Mouse (Mus musculus): ENCODE data around the gene Clic6. TPM values are rescaled to one million over a fixed set of nuclear protein-coding genes. Genes with fewer than 3 reads are reported as not detected.
A peak's percentile ranks its signal among the peaks of the same experiment; 100 is the strongest.

Gene Clic6
- total and polyA plus RNA-seq, 3 experiments = not detected

DNA sequence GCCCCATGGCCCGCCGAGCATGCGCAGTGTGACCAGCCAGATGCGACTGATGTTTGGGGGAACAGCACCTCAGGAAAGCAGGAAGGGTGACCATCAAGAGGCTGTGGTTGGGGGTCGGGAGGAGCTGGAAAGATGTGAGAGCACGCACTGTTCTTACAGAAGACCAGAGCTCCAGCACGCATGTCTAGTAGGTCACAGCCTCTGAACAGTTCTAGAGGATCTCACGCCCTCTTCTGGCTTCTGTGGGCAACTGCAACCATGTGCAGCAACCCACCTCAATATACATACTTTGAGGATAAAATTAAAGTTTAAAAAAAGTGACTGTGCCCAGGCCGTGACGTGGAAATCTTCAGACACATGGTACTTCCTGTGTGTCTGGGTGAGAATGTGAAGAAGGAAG, 40.2 kb upstream of the Clic6 start:
- H3K27me3 ChIP-seq (ENCODE audit: control insufficient read depth in 1 of 2, insufficient read depth in 2 of 2, low read length in 2 of 2) = no peaks in the 10 kb centered on the region
- no peaks in the 10 kb centered on the region for H3K79me2 ChIP-seq (ENCODE audit: control insufficient read depth, insufficient read depth, low read length, poor library complexity)
- TF ChIP-seq TCF12 (IDR thresholded peaks at IDR 0.05; ENCODE audit: low read depth, low read length) (no peak), USF2 (IDR thresholded peaks at IDR 0.05; ENCODE audit: borderline replicate concordance in 1 of 2, insufficient read depth in 1 of 2, low read depth in 1 of 2, low read length in 2 of 2) (no peak), E2F4 (IDR thresholded peaks at IDR 0.05; ENCODE audit: borderline replicate concordance, low read depth, low read length) (no peak), CTCF (IDR thresholded peaks at IDR 0.05 in 2 of 3, conservative IDR thresholded peaks at IDR 0.05 in 1 of 3; ENCODE audit: control insufficient read depth in 1 of 3, insufficient read depth in 1 of 3, low read depth in 2 of 3, low read length in 3 of 3, poor library complexity in 1 of 3, severe bottlenecking in 1 of 3) (peak; percentile 64 to 74 (median 65)), CHD2 (IDR thresholded peaks at IDR 0.05; ENCODE audit: low read length) (no peak), ZMIZ1 (IDR thresholded peaks at IDR 0.05; ENCODE audit: low read depth, low read length) (no peak), RAD21 (IDR thresholded peaks at IDR 0.05; ENCODE audit: low read depth, low read length) (peak; percentile 71), RCOR1 (IDR thresholded peaks at IDR 0.05; ENCODE audit: low read depth, low read length) (no peak), POLR2AphosphoS5 (IDR thresholded peaks at IDR 0.05; ENCODE audit: borderline replicate concordance, low read depth, low read length) (no peak), NELFE (IDR thresholded peaks at IDR 0.05; ENCODE audit: low read depth, low read length) (no peak), ETS1 (IDR thresholded peaks at IDR 0.05; ENCODE audit: low read depth, low read length) (no peak), ZKSCAN1 (IDR thresholded peaks at IDR 0.05; ENCODE audit: low read depth, low read length) (no peak), SIN3A (IDR thresholded peaks at IDR 0.05; ENCODE audit: low read length) (no peak), ZNF384 (IDR thresholded peaks at IDR 0.05; ENCODE audit: low read depth, low read length) (no peak), MAZ (IDR thresholded peaks at IDR 0.05; ENCODE audit: low read depth, low read length) (no peak), GATA1 (IDR thresholded peaks at IDR 0.05; ENCODE audit: low read depth, low read length) (no peak), ELF1 (IDR thresholded peaks at IDR 0.05; ENCODE audit: low read depth, low read length) (no peak), CHD1 (IDR thresholded peaks at IDR 0.05; ENCODE audit: low read depth, low read length) (no peak), KAT2A (conservative IDR thresholded peaks at IDR 0.05; ENCODE audit: low read depth, low read length) (no peak), POLR2A (IDR thresholded peaks at IDR 0.05; ENCODE audit: control insufficient read depth in 1 of 2, insufficient read depth in 1 of 2, low read depth in 1 of 2, low read length in 2 of 2, poor library complexity in 1 of 2) (no peak), MYB (IDR thresholded peaks at IDR 0.05; ENCODE audit: low read depth, low read length) (no peak), BHLHE40 (IDR thresholded peaks at IDR 0.05; ENCODE audit: borderline replicate concordance, low read depth, low read length) (no peak), TBP (IDR thresholded peaks at IDR 0.05; ENCODE audit: low read depth, low read length) (no peak), POLR2AphosphoS2 (IDR thresholded peaks at IDR 0.05; ENCODE audit: low read length) (no peak), HCFC1 (IDR thresholded peaks at IDR 0.05; ENCODE audit: low read depth, low read length) (no peak), EP300 (IDR thresholded peaks at IDR 0.05; ENCODE audit: low read depth in 1 of 2, low read length in 2 of 2) (no peak), JUND (IDR thresholded peaks at IDR 0.05; ENCODE audit: low read depth, low read length) (no peak), MEF2A (IDR thresholded peaks at IDR 0.05; ENCODE audit: extremely low read depth, insufficient replicate concordance, low read depth, low read length, poor library complexity, severe bottlenecking) (no peak), MAFK (IDR thresholded peaks at IDR 0.05; ENCODE audit: borderline replicate concordance, low read depth, low read length) (no peak), SMC3 (IDR thresholded peaks at IDR 0.05; ENCODE audit: low read depth, low read length) (peak; percentile 71), UBTF (IDR thresholded peaks at IDR 0.05; ENCODE audit: borderline replicate concordance, insufficient read depth, low read depth, low read length) (no peak), USF1 (IDR thresholded peaks at IDR 0.05; ENCODE audit: low read depth, low read length) (no peak), ZC3H11A (IDR thresholded peaks at IDR 0.05; ENCODE audit: low read depth, low read length) (peak; percentile 61)
- no peak overlapping the region for H3K27ac ChIP-seq (ENCODE audit: control insufficient read depth, low read depth, low read length)
- H3K4me1 ChIP-seq (ENCODE audit: control insufficient read depth in 1 of 2, insufficient read depth in 2 of 2, low read length in 2 of 2) = peaks cover 0 to 14% of the 10 kb centered on the region in 2 experiments; a peak in 2 of 4 replicates
- H3K4me3 ChIP-seq (ENCODE audit: control insufficient read depth in 1 of 2, insufficient read depth in 1 of 2, low read depth in 2 of 2, low read length in 2 of 2) = no peak overlapping the region
- H3K9me3 ChIP-seq (replicated peaks; ENCODE audit: insufficient read depth, low read length) = no peaks in the 10 kb centered on the region
- no peak overlapping the region for H3K9ac ChIP-seq (ENCODE audit: control insufficient read depth, low read depth, low read length, poor library complexity, severe bottlenecking)
- peak; percentile 58 for DNase-seq (ENCODE audit: low read depth, low spot score)
- peaks cover 0 to 6% of the 10 kb centered on the region in 2 experiments; a peak in 2 of 4 replicates for H3K36me3 ChIP-seq (ENCODE audit: control insufficient read depth in 1 of 2, insufficient read depth in 2 of 2, low read length in 2 of 2)
